In the genomic region with DNA sequence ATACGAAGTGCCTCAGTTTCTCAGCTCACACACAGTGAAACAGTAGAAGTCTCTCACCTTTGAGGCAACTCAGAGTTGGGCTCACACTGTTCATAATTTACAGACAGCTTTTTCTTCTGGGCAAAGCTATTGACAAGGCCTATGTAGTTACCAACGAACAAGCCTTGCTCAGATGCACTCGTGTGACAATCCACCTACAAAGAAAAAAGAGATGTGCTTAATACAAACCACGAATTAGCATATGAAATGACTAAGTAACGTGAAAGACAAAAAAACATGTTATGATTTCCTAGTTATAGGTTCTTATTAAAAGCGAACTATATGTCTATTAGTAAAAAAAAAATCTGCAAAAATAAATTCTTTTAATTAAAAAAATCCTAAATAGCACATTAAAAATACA, we compare ENCODE assay signal across 22 mouse cellular contexts. TPM values are rescaled to one million over a fixed set of nuclear protein-coding genes. Genes with fewer than 3 reads are reported as not detected.
"Had no signal": no experiment of that assay in that cellular context is flagged by ENCODE, and none has a peak within 500 bp of the region (broad histone marks: within the 10 kb centered on the region; RNA-seq: fewer than 3 reads in every experiment).

No protein-coding gene starts in this region.

- H3K36me3 ChIP-seq: midbrain, embryonic 12.5 days; neural tube, embryonic 13.5 days; neural tube, embryonic 15.5 days had no signal

- H3K4me1 ChIP-seq: lung, embryonic 15.5 days; midbrain, embryonic 10.5 days; midbrain, embryonic 12.5 days; neural tube, embryonic 13.5 days; neural tube, embryonic 15.5 days had no signal

- H3K4me3 ChIP-seq: lung, embryonic 15.5 days; midbrain, embryonic 10.5 days; midbrain, embryonic 12.5 days; myocyte; neural tube, embryonic 13.5 days; neural tube, embryonic 15.5 days had no signal

- DNase-seq: liver, postnatal 0 days; lung, adult 2 months; lung, postnatal 4 days; midbrain, embryonic 14.5 days; retina, postnatal 1 day; right cerebral cortex, adult 18-20 months; right cerebral cortex, postnatal 25 days; right cerebral cortex, postnatal 4 days; spleen, adult 18-20 months; thymus, adult 18-20 months; thymus, postnatal 14 days; thymus, postnatal 36 days had no signal

- H3K9me3 ChIP-seq: lung, embryonic 15.5 days; midbrain, embryonic 10.5 days; midbrain, embryonic 12.5 days; neural tube, embryonic 13.5 days; neural tube, embryonic 15.5 days had no signal

- H3K9ac ChIP-seq: liver, postnatal 0 days; lung, embryonic 15.5 days; midbrain, embryonic 12.5 days; neural tube, embryonic 13.5 days; neural tube, embryonic 15.5 days had no signal

- H3K27ac ChIP-seq: lung, embryonic 15.5 days; midbrain, embryonic 10.5 days; midbrain, embryonic 12.5 days; neural tube, embryonic 13.5 days; neural tube, embryonic 15.5 days had no signal

- H3K27me3 ChIP-seq: lung, embryonic 15.5 days; midbrain, embryonic 12.5 days; neural tube, embryonic 13.5 days; neural tube, embryonic 15.5 days had no signal

- H3K4me2 ChIP-seq: lung, embryonic 15.5 days; midbrain, embryonic 12.5 days; neural tube, embryonic 13.5 days; neural tube, embryonic 15.5 days had no signal

- ATAC-seq: liver, postnatal 0 days; lung, postnatal 0 days; midbrain, embryonic 16.5 days had no signal

RNA-seq across cellular contexts. Expression of a gene that starts 32.9 kb away (rescaled TPM):
- polyA plus RNA-seq: lung, adult 2 months; midbrain, embryonic 14.5 days; neural tube, embryonic 13.5 days; small intestine, adult 2 months; stomach, embryonic 14.5 days had no signal
